ENCODE assay signal across 9 mouse cellular contexts in genomic region chr11:98323933-98324332, GRCm38 (mm10). TPM values are rescaled to one million over a fixed set of nuclear protein-coding genes. Genes with fewer than 3 reads are reported as not detected.
DNase-seq lines count a peak whose midpoint lies in the region; ATAC-seq lines count a peak whose summit lies in the region.
"Had no signal": no experiment of that assay in that cellular context is flagged by ENCODE, and none has a peak within 500 bp of the region (broad histone marks: within the 10 kb centered on the region; RNA-seq: fewer than 3 reads in every experiment).

No protein-coding gene starts in this region.

- peak overlapping the region; percentile 52 for H3K4me2 ChIP-seq in hindbrain, embryonic 14.5 days (replicated peaks)

- no peak overlapping the region for H3K4me3 ChIP-seq in hindbrain, embryonic 14.5 days (replicated peaks; ENCODE audit: low read length)

- H3K27ac ChIP-seq in hindbrain, embryonic 14.5 days, result peak overlapping the region; percentile 36

- peaks cover 15% of the 10 kb centered on the region; the same call in 1 of the 2 replicates for H3K4me1 ChIP-seq in hindbrain, embryonic 14.5 days (replicated peaks; ENCODE audit: control insufficient read depth, insufficient read depth, low read length)

- no peaks in the 10 kb centered on the region for H3K36me3 ChIP-seq in hindbrain, embryonic 14.5 days (replicated peaks; ENCODE audit: control insufficient read depth, insufficient read depth)

- H3K27me3 ChIP-seq in hindbrain, embryonic 14.5 days (ENCODE audit: control insufficient read depth, insufficient read depth, low read length), result peaks cover 92% of the 10 kb centered on the region

- no peaks in the 10 kb centered on the region for H3K9me3 ChIP-seq in hindbrain, embryonic 14.5 days (ENCODE audit: control insufficient read depth, low read length)

- WGBS in hindbrain, embryonic 14.5 days, result 2% methylated on average over 9 of the region's 9 CpGs

- H3K9ac ChIP-seq in hindbrain, embryonic 14.5 days, result 0 out of 2 replicates have a peak overlapping the region, but pooled peaks have one; percentile 18

- peak; percentile 32 for DNase-seq in cerebellum, adult 11 months
- peak; percentile 41 for DNase-seq in ovary, postnatal 14 days (ENCODE audit: low spot score)
- DNase-seq in ovary, postnatal 10 days (ENCODE audit: low spot score), result no peak
- DNase-seq in hindbrain, embryonic 14.5 days (ENCODE audit: low spot score), result no peak
- DNase-seq in retina, postnatal 1 day, result peak; percentile 63
- no peak for DNase-seq in right cerebral cortex, postnatal 14 days
- no peak for DNase-seq in ovary, adult 18-20 months (ENCODE audit: low spot score)
- DNase-seq: layer of hippocampus, adult 9-11 months had no signal

- no peak for ATAC-seq in cerebellum, adult (ENCODE audit: insufficient number of reproducible peaks, low FRiP score, low TSS enrichment)
- ATAC-seq in hindbrain, embryonic 14.5 days (ENCODE audit: low FRiP score), result no peak

RNA-seq across cellular contexts. Expression of gene Neurod2, which starts 5.5 kb away (rescaled TPM):
- 21.7 and 25.5 TPM in 2 replicates for polyA plus RNA-seq in hindbrain, embryonic 14.5 days (2014; fragmentation: Nextera tagmentation; extraction: Ambion mirVana)

RNA-seq across cellular contexts. Expression of gene Ppp1r1b, which starts 24.3 kb away (rescaled TPM):
- polyA plus RNA-seq in hindbrain, embryonic 14.5 days (2014; fragmentation: Nextera tagmentation; extraction: Ambion mirVana), result 3.0 and 3.3 TPM in 2 replicates

RNA-seq across cellular contexts. Expression of gene Stard3, which starts 34.2 kb away (rescaled TPM):
- 33.9 and 36.8 TPM in 2 replicates for polyA plus RNA-seq in hindbrain, embryonic 14.5 days (2014; fragmentation: Nextera tagmentation; extraction: Ambion mirVana)

RNA-seq across cellular contexts. Expression of gene Tcap, which starts 59.7 kb away (rescaled TPM):
- polyA plus RNA-seq in hindbrain, embryonic 14.5 days (2014; fragmentation: Nextera tagmentation; extraction: Ambion mirVana), result not detected in 2 replicates

Comparison
In these comparisons a context has a peak if more than half of its experiments do, and no peak if none do; other contexts are left out.
1. DNase-seq: peak in cerebellum, adult 11 months (single experiment), ovary, postnatal 14 days (single experiment) and retina, postnatal 1 day (single experiment); none in ovary, postnatal 10 days (single experiment), hindbrain, embryonic 14.5 days (single experiment), right cerebral cortex, postnatal 14 days (single experiment) and ovary, adult 18-20 months (single experiment).